Mouse (Mus musculus) forebrain, embryonic 14.5 days (tissue): ENCODE data around the gene Gm27021. TPM values are rescaled to one million over a fixed set of nuclear protein-coding genes. Genes with fewer than 3 reads are reported as not detected.
A peak's percentile ranks its signal among the peaks of the same experiment; 100 is the strongest.
"Not testable (repeated sequence)": the region's sequence is repeated elsewhere in the genome, so short reads cannot be mapped to it uniquely, and the experiment has no call there.

Experiments
- ATAC-seq: fragments of 200-750 bp; cut with Nextera tagmentation; 2 replicates; pipeline ENCODE4 v1.8.0; 2017; ENCODE audit warnings: mild to moderate bottlenecking, moderate library complexity
- DNase-seq: peaks from one replicate; pipeline ENCODE4 v3.0.0-alpha.2; 2015; ENCODE audit warnings: low spot score
- H3K27ac ChIP-seq: fragments of 300-500 bp; sonication (generic); 2 replicates; pipeline ENCODE4 v1.5.1; 2014; ENCODE audit warnings: low read depth, mild to moderate bottlenecking, control low read depth, low read length, moderate library complexity
- H3K27me3 ChIP-seq: fragments of 300-500 bp; sonication (generic); replicated peaks from 2 replicates; pipeline ENCODE4 v1.6.1; 2014; ENCODE audit warnings: low read length, control low read depth, mixed read lengths; ENCODE audit not compliant: control insufficient read depth, insufficient read depth
- H3K36me3 ChIP-seq: fragments of 300-500 bp; sonication (generic); 2 replicates; pipeline ENCODE4 v1.6.1; 2014; ENCODE audit warnings: low read length, control low read depth; ENCODE audit not compliant: control insufficient read depth, insufficient read depth
- H3K4me1 ChIP-seq: fragments of 300-500 bp; sonication (generic); 2 replicates; pipeline ENCODE4 v1.6.1; 2014; ENCODE audit warnings: antibody characterized with exemption, low read length, control low read depth; ENCODE audit not compliant: control insufficient read depth, insufficient read depth
- H3K4me2 ChIP-seq: fragments of 300-500 bp; sonication (generic); 2 replicates; pipeline ENCODE4 v1.6.1; 2014; ENCODE audit warnings: mild to moderate bottlenecking, control low read depth, low read length
- H3K4me3 ChIP-seq: fragments of 300-500 bp; sonication (generic); 2 replicates; pipeline ENCODE4 v1.5.1; 2014; ENCODE audit warnings: low read depth, low read length, control low read depth
- H3K9ac ChIP-seq: fragments of 300-500 bp; sonication (generic); 2 replicates; pipeline ENCODE4 v1.6.1; 2014; ENCODE audit warnings: mild to moderate bottlenecking, low read length, control low read depth, moderate library complexity
- H3K9me3 ChIP-seq: fragments of 300-500 bp; sonication (generic); replicated peaks from 2 replicates; pipeline ENCODE4 v1.6.1; 2016; ENCODE audit warnings: low read length, control low read depth, mixed read lengths; ENCODE audit not compliant: control insufficient read depth
- WGBS: fragments of 180-500 bp; shearing (Covaris S2); extraction: QIAGEN DNeasy Blood & Tissue Kit; methylation state at CpG from one replicate; pipeline ENCODE4 v1.1.7; 2014; 5-methylcytosine and 5-hydroxymethylcytosine counted together
- polyA plus RNA-seq: library from polyadenylated mRNA; unstranded; fragments of >200 nt; fragmentation: Nextera tagmentation; extraction: Ambion mirVana; gene quantifications from 2 replicates; pipeline ENCODE4 v1.2.1, GENCODE M21; 2014

The Gm27021 gene
- polyA plus RNA-seq, 1 experiment from 2014 or later, result 2.9 TPM

GRCm38 (mm10) chr8:120688511-120688910, 20.6 kb upstream of the Gm27021 start:
- DNase-seq (no peak), ATAC-seq (no peak)
- H3K9ac ChIP-seq, result no peak overlapping the region
- H3K9me3 ChIP-seq, result no peaks in the 10 kb centered on the region
- no peak overlapping the region for H3K27ac ChIP-seq
- H3K4me2 ChIP-seq, result no peak overlapping the region
- H3K4me3 ChIP-seq, result no peak overlapping the region
- H3K36me3 ChIP-seq, result no peaks in the 10 kb centered on the region
- 88% methylated on average over 7 of the region's 7 CpGs for WGBS
- no peaks in the 10 kb centered on the region for H3K27me3 ChIP-seq
- no peaks in the 10 kb centered on the region for H3K4me1 ChIP-seq

DNA sequence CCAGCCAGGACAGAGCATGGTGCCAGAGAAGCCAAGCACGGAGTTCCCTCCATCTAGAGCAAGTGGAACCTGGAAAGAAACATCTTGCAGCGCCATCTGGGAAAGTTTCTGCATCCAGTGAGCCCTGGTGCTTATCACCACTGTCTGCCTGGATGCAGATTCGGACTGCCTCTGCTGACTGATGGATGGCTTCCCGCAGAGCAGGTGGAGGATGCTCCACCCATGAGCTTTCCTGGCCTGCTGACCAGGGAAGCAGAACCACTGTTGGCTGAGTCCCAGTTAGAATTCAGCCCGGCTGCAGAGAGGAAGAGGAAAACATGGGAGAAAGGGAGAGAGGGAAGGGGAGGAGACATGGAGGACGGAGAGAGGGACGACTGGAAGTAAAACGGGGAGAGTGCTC, 19.9 kb upstream of the Gm27021 start:
- Histone ChIP-seq H3K4me1 (no peaks in the 10 kb centered on the region), H3K9ac (no peak overlapping the region), H3K4me2 (no peak overlapping the region), H3K27me3 (no peaks in the 10 kb centered on the region), H3K9me3 (no peaks in the 10 kb centered on the region), H3K27ac (no peak overlapping the region), H3K4me3 (no peak overlapping the region), H3K36me3 (no peaks in the 10 kb centered on the region)
- DNase-seq, result no peak
- no peak for ATAC-seq
- 76% methylated on average over 8 of the region's 8 CpGs for WGBS

DNA sequence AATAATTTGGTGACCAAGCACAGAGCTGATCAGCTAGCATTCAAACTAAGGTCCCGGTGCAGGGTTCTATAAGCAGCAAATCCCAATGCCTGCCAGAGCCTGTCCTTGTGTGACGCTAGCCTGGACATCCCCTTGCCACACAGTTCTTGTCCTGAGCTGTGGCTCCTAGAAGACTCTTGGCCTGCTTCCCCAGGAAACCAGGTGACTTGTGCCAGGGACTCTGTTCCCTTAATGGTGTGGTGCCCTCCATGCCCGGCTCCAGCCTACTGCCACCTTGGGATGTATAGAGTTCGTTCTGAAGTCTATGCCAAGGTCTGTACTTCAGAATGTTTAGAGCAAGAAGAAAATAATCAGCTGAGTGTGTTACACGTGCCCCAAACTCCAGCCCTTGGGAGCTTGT, 18.7 kb upstream of the Gm27021 start:
- no peak overlapping the region for H3K9ac ChIP-seq
- DNase-seq, result no peak
- H3K9me3 ChIP-seq, result no peaks in the 10 kb centered on the region
- H3K4me3 ChIP-seq, result no peak overlapping the region
- WGBS, result 89% methylated on average over 5 of the region's 5 CpGs
- H3K27me3 ChIP-seq, result no peaks in the 10 kb centered on the region
- H3K4me1 ChIP-seq, result no peaks in the 10 kb centered on the region
- no peak overlapping the region for H3K27ac ChIP-seq
- ATAC-seq, result no peak
- H3K4me2 ChIP-seq, result no peak overlapping the region
- no peaks in the 10 kb centered on the region for H3K36me3 ChIP-seq

GRCm38 (mm10) chr8:120686051-120686450, 18.2 kb upstream of the Gm27021 start:
- ATAC-seq, result no peak
- no peaks in the 10 kb centered on the region for H3K27me3 ChIP-seq
- DNase-seq, result no peak
- H3K4me3 ChIP-seq, result no peak overlapping the region
- no peak overlapping the region for H3K4me2 ChIP-seq
- H3K9ac ChIP-seq, result no peak overlapping the region
- H3K4me1 ChIP-seq, result no peaks in the 10 kb centered on the region
- no peaks in the 10 kb centered on the region for H3K36me3 ChIP-seq
- WGBS, result 89% methylated on average over 13 of the region's 13 CpGs
- no peak overlapping the region for H3K27ac ChIP-seq
- H3K9me3 ChIP-seq, result no peaks in the 10 kb centered on the region

- 78% methylated on average over 8 of the region's 8 CpGs for WGBS
- Histone ChIP-seq H3K27ac (no peak overlapping the region), H3K4me1 (no peaks in the 10 kb centered on the region), H3K9me3 (no peaks in the 10 kb centered on the region), H3K4me2 (no peak overlapping the region), H3K4me3 (no peak overlapping the region), H3K36me3 (no peaks in the 10 kb centered on the region), H3K9ac (no peak overlapping the region), H3K27me3 (no peaks in the 10 kb centered on the region)
- ATAC-seq, result no peak
- no peak for DNase-seq
Measured at GRCm38 (mm10) chr8:120685591-120685990, 17.7 kb upstream of the Gm27021 start.

- no peaks in the 10 kb centered on the region for H3K4me1 ChIP-seq
- DNase-seq (no peak), ATAC-seq (no peak)
- H3K4me2 ChIP-seq, result no peak overlapping the region
- no peak overlapping the region for H3K4me3 ChIP-seq
- no peaks in the 10 kb centered on the region for H3K36me3 ChIP-seq
- no peak overlapping the region for H3K9ac ChIP-seq
- no peaks in the 10 kb centered on the region for H3K9me3 ChIP-seq
- no peaks in the 10 kb centered on the region for H3K27me3 ChIP-seq
- 69% methylated on average over 5 of the region's 5 CpGs for WGBS
- no peak overlapping the region for H3K27ac ChIP-seq
Measured at GRCm38 (mm10) chr8:120685097-120685496, 17.2 kb upstream of the Gm27021 start.

DNA sequence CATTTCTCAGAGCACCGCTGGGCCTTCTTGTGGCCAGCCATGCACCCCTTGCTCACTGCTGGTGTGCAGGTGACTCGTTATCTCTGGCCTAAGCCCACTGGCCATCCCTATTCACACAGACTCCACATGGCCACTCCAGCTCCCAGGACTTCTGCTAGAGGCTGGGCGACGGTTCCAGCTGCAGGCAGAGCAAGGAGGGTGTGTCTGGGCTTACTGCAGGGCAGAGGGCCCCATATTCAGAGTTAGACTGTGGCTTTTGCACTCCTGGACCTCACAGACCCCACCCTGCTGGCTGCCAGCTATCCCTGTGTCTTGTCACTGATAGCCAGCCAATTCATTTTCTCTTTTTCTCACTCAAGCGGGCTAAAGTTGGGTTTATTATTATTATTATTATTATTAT, 16.2 kb upstream of the Gm27021 start:
- H3K27me3 ChIP-seq, result no peaks in the 10 kb centered on the region
- no peak for ATAC-seq
- H3K4me2 ChIP-seq, result no peak overlapping the region
- H3K9me3 ChIP-seq, result no peaks in the 10 kb centered on the region
- H3K4me3 ChIP-seq, result no peak overlapping the region
- WGBS, result 57% methylated on average over 5 of the region's 5 CpGs
- no peak overlapping the region for H3K9ac ChIP-seq
- no peak for DNase-seq
- H3K4me1 ChIP-seq, result no peaks in the 10 kb centered on the region
- H3K27ac ChIP-seq, result no peak overlapping the region
- no peaks in the 10 kb centered on the region for H3K36me3 ChIP-seq

DNA sequence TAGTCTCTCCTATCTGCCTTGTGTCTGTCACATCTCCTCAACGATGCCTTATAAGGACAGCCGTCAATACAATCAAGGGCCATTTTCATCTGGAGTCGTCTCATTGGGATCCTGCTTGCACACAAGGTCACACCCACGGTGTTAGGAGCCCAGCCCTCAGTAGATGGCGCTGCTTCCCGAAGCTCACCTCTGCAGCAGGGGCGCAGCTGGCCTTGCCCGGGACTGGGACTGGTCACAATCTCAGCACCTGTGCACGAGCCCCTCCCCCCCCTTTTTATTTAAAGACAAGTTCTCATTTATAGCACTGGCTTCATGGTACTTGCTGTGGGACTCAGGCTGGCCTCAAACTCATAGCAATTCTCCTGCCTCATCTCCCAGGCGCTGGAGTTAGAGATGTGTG, 15.7 kb upstream of the Gm27021 start:
- Histone ChIP-seq H3K9me3 (no peaks in the 10 kb centered on the region), H3K36me3 (no peaks in the 10 kb centered on the region), H3K4me3 (no peak overlapping the region), H3K4me2 (no peak overlapping the region), H3K27me3 (no peaks in the 10 kb centered on the region), H3K9ac (no peak overlapping the region), H3K27ac (no peak overlapping the region), H3K4me1 (no peaks in the 10 kb centered on the region)
- ATAC-seq (no peak), DNase-seq (peak; percentile 34)
- WGBS, result 13% methylated on average over 10 of the region's 10 CpGs

- Histone ChIP-seq H3K4me1 (no peaks in the 10 kb centered on the region), H3K9ac (no peak overlapping the region), H3K9me3 (no peaks in the 10 kb centered on the region), H3K36me3 (no peaks in the 10 kb centered on the region), H3K4me3 (no peak overlapping the region), H3K27ac (no peak overlapping the region), H3K4me2 (no peak overlapping the region), H3K27me3 (no peaks in the 10 kb centered on the region)
- 76% methylated on average over 10 of the region's 10 CpGs for WGBS
- DNase-seq (no peak), ATAC-seq (no peak)
Measured at GRCm38 (mm10) chr8:120681113-120681512, 13.2 kb upstream of the Gm27021 start.

DNA sequence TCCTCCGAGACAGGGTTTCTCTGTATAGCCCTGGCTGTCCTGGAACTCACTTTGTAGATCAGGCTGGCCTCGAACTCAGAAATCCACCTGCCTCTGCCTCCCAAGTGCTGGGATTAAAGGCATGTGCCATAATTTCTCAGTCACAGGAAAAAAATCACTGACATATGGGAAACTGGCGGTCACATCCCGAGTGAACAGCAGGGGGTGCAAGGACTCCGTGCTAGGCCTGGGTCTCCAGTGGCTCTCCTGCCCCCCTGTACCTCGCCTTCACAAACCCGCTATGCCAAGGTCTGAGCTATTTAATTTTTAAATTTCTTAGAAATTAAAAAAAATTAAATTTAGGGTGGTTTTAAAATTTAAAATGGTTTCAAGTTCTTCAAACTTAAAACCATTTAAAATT, 12.5 kb upstream of the Gm27021 start:
- H3K4me2 ChIP-seq, H3K4me1 ChIP-seq, H3K36me3 ChIP-seq, H3K27me3 ChIP-seq, H3K9me3 ChIP-seq, ATAC-seq, H3K9ac ChIP-seq, H3K4me3 ChIP-seq, H3K27ac ChIP-seq: not testable (repeated sequence)
- peak; percentile 49 for DNase-seq
- WGBS, result 60% methylated on average over 7 of the region's 7 CpGs
